Mouse (Mus musculus) adrenal gland, adult 10 weeks (tissue): ENCODE measurements around the gene Pla2g4c. TPM values are rescaled to one million over a fixed set of nuclear protein-coding genes. Genes with fewer than 3 reads are reported as not detected.

Source experiments
- polyA plus RNA-seq: library from polyadenylated mRNA; stranded (reverse); fragments of 350-450 nt; fragmentation: Illumina TruSeq; extraction: RNeasy Lipid Tissue Mini Kit (QIAGEN cat#74804); gene quantifications from one replicate; pipeline ENCODE4 v1.2.3, GENCODE M21; 2014; ENCODE audit warnings: low read depth, low replicate concordance

Pla2g4c gene
- polyA plus RNA-seq = 0.41 TPM

GRCm38 (mm10) chr7:13324316-13324715 is at the start of gene Pla2g4c:
Pla2g4c (plus strand) TSS chr7:13324655.

GRCm38 (mm10) chr7:13277081-13277480 is 47.4 kb upstream of the Pla2g4c start, which contains the start of gene Lig1:
Lig1 (plus strand) TSS chr7:13277283.

GRCm38 (mm10) chr7:13278308-13278891 is 46.1 kb upstream of the Pla2g4c start, which contains the start of gene Zswim9:
Zswim9 (minus strand) TSS chr7:13278721.

GRCm38 (mm10) chr7:13397832-13398231 is 73.4 kb downstream of the Pla2g4c start, which contains the start of gene Cabp5:
Cabp5 (plus strand) TSS chr7:13398132.

Other genes with a start within 250 kb of the Pla2g4c start
- not detected for gene Vmn1r85, start 229.5 kb upstream of the Pla2g4c start, polyA plus RNA-seq
- not detected for gene Vmn1r86, start 204.7 kb upstream of the Pla2g4c start, polyA plus RNA-seq
- gene Vmn1r87, start 184.5 kb upstream of the Pla2g4c start, polyA plus RNA-seq = not detected
- gene Vmn1r88, start 165.1 kb upstream of the Pla2g4c start, polyA plus RNA-seq = not detected
- gene Vmn1r89, start 111.6 kb upstream of the Pla2g4c start, polyA plus RNA-seq = not detected
- 6.9 TPM for gene Lig1, start 47.4 kb upstream of the Pla2g4c start, polyA plus RNA-seq
- 7.6 TPM for gene Zswim9, start 45.9 kb upstream of the Pla2g4c start, polyA plus RNA-seq
- not detected for gene Cabp5, start 73.5 kb downstream of the Pla2g4c start, polyA plus RNA-seq
- gene Bsph1, start 126.2 kb downstream of the Pla2g4c start, polyA plus RNA-seq = not detected
- gene Bsph2, start 246.4 kb downstream of the Pla2g4c start, polyA plus RNA-seq = not detected